Comparison of ENCODE assay signal across 16 mouse cellular contexts in genomic region chr10:70902751-70903485, GRCm38 (mm10).
DNase-seq lines count a peak whose midpoint lies in the region; ATAC-seq and TF ChIP-seq lines count a peak whose summit lies in the region.
"Had no signal": no experiment of that assay in that cellular context is flagged by ENCODE, and none has a peak within 500 bp of the region (broad histone marks: within the 10 kb centered on the region; RNA-seq: fewer than 3 reads in every experiment).

No protein-coding gene starts in this region.

- peaks cover 17% of the 10 kb centered on the region; the same call in 1 of the 2 replicates for H3K4me1 ChIP-seq in forebrain, embryonic 12.5 days
- no peaks in the 10 kb centered on the region; the same call in 1 of the 2 replicates for H3K4me1 ChIP-seq in forebrain, embryonic 16.5 days (replicated peaks; ENCODE audit: control insufficient read depth, insufficient read depth, low read length)
- H3K4me1 ChIP-seq in hindbrain, embryonic 16.5 days (ENCODE audit: control insufficient read depth, insufficient read depth, low read depth, low read length), result no peaks in the 10 kb centered on the region
- no peaks in the 10 kb centered on the region for H3K4me1 ChIP-seq in kidney, adult 2 months (ENCODE audit: control insufficient read depth, insufficient read depth, low read length)
- H3K4me1 ChIP-seq: embryonic facial prominence, embryonic 12.5 days; intestine, embryonic 15.5 days; liver, embryonic 12.5 days had no signal

- ATAC-seq in forebrain, embryonic 12.5 days (ENCODE audit: low FRiP score), result peak; percentile 30; the same call in 1 of the 2 replicates
- ATAC-seq in forebrain, embryonic 16.5 days, result no peak
- 0 out of 2 replicates have a peak, but pooled peaks have one; percentile 28 for ATAC-seq in hindbrain, embryonic 16.5 days
- ATAC-seq: intestine, embryonic 15.5 days; liver, embryonic 12.5 days had no signal

- no peak overlapping the region for H3K27ac ChIP-seq in forebrain, embryonic 12.5 days
- no peak overlapping the region for H3K27ac ChIP-seq in forebrain, embryonic 16.5 days (ENCODE audit: low read length)
- no peak overlapping the region for H3K27ac ChIP-seq in hindbrain, embryonic 16.5 days (ENCODE audit: low read depth, low read length)
- no peak overlapping the region for H3K27ac ChIP-seq in kidney, adult 2 months (ENCODE audit: insufficient read depth, low read depth, low read length)
- H3K27ac ChIP-seq: embryonic facial prominence, embryonic 12.5 days; intestine, embryonic 15.5 days; liver, embryonic 12.5 days had no signal

- intact Hi-C loops in left cerebral cortex, postnatal 14 days (cut with DNase I), result no loop called here

- H3K4me3 ChIP-seq in forebrain, embryonic 12.5 days (replicated peaks), result no peak overlapping the region
- H3K4me3 ChIP-seq in forebrain, embryonic 16.5 days (replicated peaks; ENCODE audit: low read length), result no peak overlapping the region
- no peak overlapping the region for H3K4me3 ChIP-seq in hindbrain, embryonic 16.5 days (ENCODE audit: low read length)
- H3K4me3 ChIP-seq in kidney, adult 2 months (ENCODE audit: insufficient read depth, low read depth, low read length), result no peak overlapping the region
- H3K4me3 ChIP-seq: embryonic facial prominence, embryonic 12.5 days; intestine, embryonic 15.5 days; liver, embryonic 12.5 days had no signal

- H3K9ac ChIP-seq in forebrain, embryonic 12.5 days, result no peak overlapping the region
- H3K9ac ChIP-seq in forebrain, embryonic 16.5 days (replicated peaks; ENCODE audit: low read depth, low read length), result no peak overlapping the region
- no peak overlapping the region for H3K9ac ChIP-seq in hindbrain, embryonic 16.5 days (ENCODE audit: low read depth, low read length)
- H3K9ac ChIP-seq: embryonic facial prominence, embryonic 12.5 days; intestine, embryonic 15.5 days; liver, embryonic 12.5 days had no signal

- WGBS in forebrain, embryonic 12.5 days, result 75% methylated on average over 5 of the region's 5 CpGs
- WGBS in forebrain, embryonic 16.5 days, result 64% methylated on average over 5 of the region's 5 CpGs
- WGBS in hindbrain, embryonic 16.5 days, result 59% methylated on average over 5 of the region's 5 CpGs
- 78% methylated on average over 5 of the region's 5 CpGs for WGBS in kidney, adult 2 months

- DNase-seq in 3134 (ENCODE audit: extremely low read depth, insufficient read length, low spot score), result peak; percentile 24
- peak; percentile 40 for DNase-seq in Muller cell, postnatal 12 days (ENCODE audit: inconsistent ontology term)
- no peak for DNase-seq in left cerebral cortex, postnatal 14 days (ENCODE audit: low spot score in 2 of 2)
- no peak for DNase-seq in kidney, adult 2 months
- DNase-seq: cerebellum, adult 8-10 months; heart, adult 18-20 months; kidney, postnatal 14 days; left cerebral cortex, postnatal 4 days; right cerebral cortex, postnatal 14 days; thymus, adult 18-20 months had no signal

- H3K36me3 ChIP-seq in forebrain, embryonic 12.5 days (replicated peaks), result no peaks in the 10 kb centered on the region
- no peaks in the 10 kb centered on the region for H3K36me3 ChIP-seq in forebrain, embryonic 16.5 days (ENCODE audit: control insufficient read depth, insufficient read depth)
- H3K36me3 ChIP-seq in hindbrain, embryonic 16.5 days (ENCODE audit: control insufficient read depth, insufficient read depth, low read length), result no peaks in the 10 kb centered on the region
- no peaks in the 10 kb centered on the region for H3K36me3 ChIP-seq in kidney, adult 2 months (ENCODE audit: control insufficient read depth, insufficient read depth, low read length)
- H3K36me3 ChIP-seq: embryonic facial prominence, embryonic 12.5 days; intestine, embryonic 15.5 days; liver, embryonic 12.5 days had no signal

- H3K27me3 ChIP-seq in forebrain, embryonic 12.5 days, result no peaks in the 10 kb centered on the region
- no peaks in the 10 kb centered on the region for H3K27me3 ChIP-seq in forebrain, embryonic 16.5 days (replicated peaks; ENCODE audit: control insufficient read depth, insufficient read depth, low read length)
- H3K27me3 ChIP-seq in hindbrain, embryonic 16.5 days (replicated peaks; ENCODE audit: control insufficient read depth, insufficient read depth, low read length), result no peaks in the 10 kb centered on the region
- no peaks in the 10 kb centered on the region for H3K27me3 ChIP-seq in kidney, adult 2 months (replicated peaks; ENCODE audit: control insufficient read depth, insufficient read depth, low read length)
- H3K27me3 ChIP-seq: embryonic facial prominence, embryonic 12.5 days; intestine, embryonic 15.5 days; liver, embryonic 12.5 days had no signal

- H3K9me3 ChIP-seq in forebrain, embryonic 12.5 days, result no peaks in the 10 kb centered on the region
- no peaks in the 10 kb centered on the region for H3K9me3 ChIP-seq in forebrain, embryonic 16.5 days (ENCODE audit: control insufficient read depth, low read length)
- no peaks in the 10 kb centered on the region for H3K9me3 ChIP-seq in hindbrain, embryonic 16.5 days (ENCODE audit: control insufficient read depth, low read length)
- H3K9me3 ChIP-seq: embryonic facial prominence, embryonic 12.5 days; intestine, embryonic 15.5 days had no signal

- H3K4me2 ChIP-seq in forebrain, embryonic 12.5 days, result no peak overlapping the region
- no peak overlapping the region for H3K4me2 ChIP-seq in forebrain, embryonic 16.5 days (ENCODE audit: low read length)
- H3K4me2 ChIP-seq in hindbrain, embryonic 16.5 days (ENCODE audit: low read length), result no peak overlapping the region
- H3K4me2 ChIP-seq: embryonic facial prominence, embryonic 12.5 days; intestine, embryonic 15.5 days; liver, embryonic 12.5 days had no signal

- TF ChIP-seq CTCF in kidney, adult 2 months (conservative IDR thresholded peaks at IDR 0.05; ENCODE audit: insufficient read depth, insufficient read length, low read depth, low read length), result no peak

- TF ChIP-seq POLR2A in kidney, adult 2 months (IDR thresholded peaks at IDR 0.05; ENCODE audit: low read depth, low read length), result no peak

Comparison
In these comparisons a context has a peak if more than half of its experiments do, and no peak if none do; other contexts are left out.
1. DNase-seq: peak in 3134 (single experiment) and Muller cell, postnatal 12 days (single experiment); none in left cerebral cortex, postnatal 14 days (0 of 2) and kidney, adult 2 months (single experiment).